Mouse (Mus musculus) CH12.LX (cell line): ENCODE results near the gene Atp5b. TPM values are rescaled to one million over a fixed set of nuclear protein-coding genes. Genes with fewer than 3 reads are reported as not detected.

ENCODE experiments used
- DNase-seq: peaks from one replicate; pipeline ENCODE4 v3.0.0-alpha.2; 2013; ENCODE audit errors: extremely low read depth
- H3K27ac ChIP-seq: 2 replicates; pipeline ENCODE4 v1.5.1; 2012; ENCODE audit warnings: low read depth, mild to moderate bottlenecking, control low read depth, moderate library complexity; ENCODE audit not compliant: insufficient read depth
- H3K27me3 ChIP-seq: replicated peaks from 2 replicates; pipeline ENCODE3; 2012; ENCODE audit warnings: inconsistent platforms
- H3K36me3 ChIP-seq, 2 experiments: replicated peaks in 1 of 2; 2 replicates each; pipeline versions ENCODE3 to v1.6.1; 2012; ENCODE audit warnings: inconsistent platforms in 1 of 2, low read length in 1 of 2, mild to moderate bottlenecking in 1 of 2, mixed read lengths in 1 of 2, moderate library complexity in 1 of 2; ENCODE audit not compliant: control insufficient read depth in 1 of 2, insufficient read depth in 1 of 2
- H3K4me1 ChIP-seq, 2 experiments: 2 replicates each; pipeline ENCODE4 v1.6.1; 2012; ENCODE audit warnings: inconsistent platforms in 1 of 2, moderate library complexity in 1 of 2; ENCODE audit not compliant: insufficient read depth in 2 of 2, control insufficient read depth in 1 of 2
- H3K4me2 ChIP-seq: 2 replicates; pipeline ENCODE4 v1.6.1; 2012; ENCODE audit warnings: low read depth, mild to moderate bottlenecking, control low read depth; ENCODE audit not compliant: poor library complexity, insufficient read depth, severe bottlenecking
- H3K4me3 ChIP-seq, 3 experiments: fragments of 150-350 bp in 1 of 3; sonication (generic) in 1 of 3; replicated peaks in 1 of 3; 2 replicates each; pipeline versions ENCODE3 to v1.5.1; 2011 to 2012; ENCODE audit warnings: low read depth in 2 of 3, low read length in 2 of 3, mild to moderate bottlenecking in 2 of 3, moderate library complexity in 2 of 3, control low read depth in 1 of 3, improper control_type of control experiment in 1 of 3, inconsistent platforms in 1 of 3, mixed read lengths in 1 of 3; ENCODE audit not compliant: poor library complexity in 1 of 3
- H3K79me2 ChIP-seq: replicated peaks from 2 replicates; pipeline ENCODE4 v1.6.1; 2012; ENCODE audit warnings: mild to moderate bottlenecking, moderate library complexity; ENCODE audit not compliant: control insufficient read depth, poor library complexity, insufficient read depth, severe bottlenecking; ENCODE audit errors: extremely low read depth
- H3K9ac ChIP-seq: 2 replicates; pipeline ENCODE4 v1.6.1; 2012; ENCODE audit warnings: low read depth, mild to moderate bottlenecking, control low read depth, moderate library complexity; ENCODE audit not compliant: insufficient read depth
- H3K9me3 ChIP-seq: replicated peaks from 2 replicates; pipeline ENCODE3; 2012; ENCODE audit warnings: low read length, inconsistent platforms, mixed read lengths
- BHLHE40 ChIP-seq: IDR thresholded peaks from 2 replicates; pipeline ENCODE4 v1.6.1; 2011; ENCODE audit warnings: mild to moderate bottlenecking, low read depth, low read length, improper control_type of control experiment
- CHD1 ChIP-seq: IDR thresholded peaks from 2 replicates; pipeline ENCODE4 v1.6.1; 2012; ENCODE audit warnings: low read depth, low read length, improper control_type of control experiment, inconsistent platforms
- CHD2 ChIP-seq: IDR thresholded peaks from 2 replicates; pipeline ENCODE4 v1.6.1; 2011; ENCODE audit warnings: low read length, improper control_type of control experiment
- CTCF ChIP-seq, 2 experiments: IDR thresholded peaks in 1 of 2; conservative IDR thresholded peaks in 1 of 2; 2 replicates each; pipeline ENCODE4 v1.5.1; 2011 to 2012; ENCODE audit warnings: low read depth in 2 of 2, low read length in 2 of 2, improper control_type of control experiment in 1 of 2, inconsistent platforms in 1 of 2, mild to moderate bottlenecking in 1 of 2, moderate library complexity in 1 of 2
- E2F4 ChIP-seq: IDR thresholded peaks from 2 replicates; pipeline ENCODE4 v1.6.1; 2011; ENCODE audit warnings: low read depth, low read length, improper control_type of control experiment; ENCODE audit not compliant: insufficient replicate concordance
- ETS1 ChIP-seq: conservative IDR thresholded peaks from 2 replicates; pipeline ENCODE4 v1.6.1; 2012; ENCODE audit warnings: low read depth, mild to moderate bottlenecking, inconsistent platforms, low read length, improper control_type of control experiment, moderate library complexity
- GABPA ChIP-seq: IDR thresholded peaks from 2 replicates; pipeline ENCODE4 v1.6.1; 2012; ENCODE audit warnings: low read depth, low read length, improper control_type of control experiment, inconsistent platforms; ENCODE audit not compliant: insufficient replicate concordance
- IRF4 ChIP-seq: IDR thresholded peaks from 2 replicates; pipeline ENCODE4 v1.6.1; 2014; ENCODE audit warnings: low read depth, mild to moderate bottlenecking, inconsistent platforms, low read length, improper control_type of control experiment
- JUND ChIP-seq: conservative IDR thresholded peaks from 2 replicates; pipeline ENCODE4 v1.6.1; 2011; ENCODE audit warnings: low read depth, low read length, improper control_type of control experiment
- KAT2A ChIP-seq: IDR thresholded peaks from 2 replicates; pipeline ENCODE4 v1.6.1; 2012; ENCODE audit warnings: low read length, improper control_type of control experiment, inconsistent platforms; ENCODE audit not compliant: insufficient replicate concordance
- MAFK ChIP-seq: IDR thresholded peaks from 2 replicates; pipeline ENCODE4 v1.6.1; 2011; ENCODE audit warnings: low read length, improper control_type of control experiment; ENCODE audit not compliant: insufficient replicate concordance
- MEF2A ChIP-seq: IDR thresholded peaks from 2 replicates; pipeline ENCODE4 v1.6.1; 2014; ENCODE audit warnings: low read depth, mild to moderate bottlenecking, inconsistent platforms, low read length, improper control_type of control experiment, borderline replicate concordance
- MXI1 ChIP-seq: IDR thresholded peaks from 2 replicates; pipeline ENCODE4 v1.6.1; 2011; ENCODE audit warnings: mild to moderate bottlenecking, low read depth, low read length, improper control_type of control experiment
- NRF1 ChIP-seq: IDR thresholded peaks from 2 replicates; pipeline ENCODE4 v1.6.1; 2014; ENCODE audit warnings: low read depth, mild to moderate bottlenecking, inconsistent platforms, low read length, improper control_type of control experiment, moderate library complexity
- PAX5 ChIP-seq: IDR thresholded peaks from 2 replicates; pipeline ENCODE4 v1.6.1; 2012; ENCODE audit warnings: low read length, inconsistent platforms, mixed read lengths
- POLR2A ChIP-seq: IDR thresholded peaks from 2 replicates; pipeline ENCODE4 v1.6.1; 2011; ENCODE audit warnings: low read depth, mild to moderate bottlenecking, improper control_type of control experiment, low read length
- POLR2AphosphoS2 ChIP-seq: IDR thresholded peaks from 2 replicates; pipeline ENCODE4 v1.6.1; 2011; ENCODE audit warnings: low read depth, low read length, improper control_type of control experiment
- RCOR1 ChIP-seq: conservative IDR thresholded peaks from 2 replicates; pipeline ENCODE4 v1.6.1; 2012; ENCODE audit warnings: low read depth, mild to moderate bottlenecking, inconsistent platforms, low read length, improper control_type of control experiment
- SIN3A ChIP-seq: IDR thresholded peaks from 2 replicates; pipeline ENCODE4 v1.6.1; 2012; ENCODE audit warnings: low read length, improper control_type of control experiment, inconsistent platforms
- SMC3 ChIP-seq: IDR thresholded peaks from 2 replicates; pipeline ENCODE4 v1.6.1; 2011; ENCODE audit warnings: low read depth, low read length, improper control_type of control experiment
- TBP ChIP-seq: conservative IDR thresholded peaks from 2 replicates; pipeline ENCODE4 v1.6.1; 2011; ENCODE audit warnings: low read depth, low read length, improper control_type of control experiment
- TCF12 ChIP-seq: IDR thresholded peaks from 2 replicates; pipeline ENCODE4 v1.6.1; 2014; ENCODE audit warnings: low read depth, mild to moderate bottlenecking, inconsistent platforms, low read length, improper control_type of control experiment
- ZC3H11A ChIP-seq: IDR thresholded peaks from 2 replicates; pipeline ENCODE4 v1.6.1; 2012; ENCODE audit warnings: low read depth, mild to moderate bottlenecking, inconsistent platforms, low read length, improper control_type of control experiment
- ZNF384 ChIP-seq: IDR thresholded peaks from 2 replicates; pipeline ENCODE4 v1.6.1; 2012; ENCODE audit warnings: low read depth, low read length, improper control_type of control experiment, inconsistent platforms
- dilution Hi-C: fragments of 300-500 bp; cut with MboI; formaldehyde crosslinking; loops from 2 replicates; pipeline ENCODE4 v1.14.3; 2020; ENCODE audit warnings: low sequenced_read_pairs; ENCODE audit not compliant: extremely low pct_unique_long_range_greater_than_20kb, extremely low pct_ligation_motif_present
- in situ Hi-C: fragments of 300-500 bp; cut with MboI; formaldehyde crosslinking; loops from 3 replicates; pipeline ENCODE4 v1.14.3; 2019; ENCODE audit warnings: low sequenced_read_pairs, low pct_ligation_motif_present, low pct_unique_long_range_greater_than_20kb, mixed read lengths
- polyA plus RNA-seq: library from polyadenylated mRNA; unstranded; fragments of >175 nt; gene quantifications from 2 replicates; pipeline ENCODE4 v1.2.1, GENCODE M21; 2012; ENCODE audit warnings: low read depth; ENCODE audit not compliant: insufficient read length
- total RNA-seq, 2 experiments: library from RNA; depleted of rRNA; stranded (reverse); fragments of 300-350 nt in 1 of 2; fragments of >200 nt in 1 of 2; gene quantifications; 2 replicates each; pipeline ENCODE4 v1.2.3; 2012 to 2014

Atp5b gene
- total and polyA plus RNA-seq, 3 experiments: 1,607 to 1,775 (median 1,695) TPM

DNA sequence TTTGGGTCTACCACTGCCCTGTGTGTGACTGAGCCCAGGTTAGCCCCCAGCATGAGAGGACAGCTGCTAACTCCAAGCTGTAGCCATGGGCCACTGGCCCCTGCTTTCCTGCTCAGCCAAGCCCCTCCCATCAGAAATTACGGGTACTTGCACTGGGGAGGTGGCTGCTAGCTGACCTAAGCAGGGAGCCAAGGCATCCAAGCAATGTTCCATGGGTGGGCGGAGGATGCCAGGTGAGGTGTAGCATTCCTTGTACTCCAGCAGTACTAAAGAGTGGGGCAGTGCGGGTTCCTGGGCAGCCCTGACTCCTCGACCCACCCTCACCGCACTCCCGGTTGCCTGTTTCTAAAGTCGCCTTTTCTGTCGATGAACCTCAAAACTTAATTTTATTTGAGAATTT, 45.1 kb downstream of the Atp5b start:
- in situ Hi-C loops: no loop called here
- no peak overlapping the region for H3K9ac ChIP-seq
- H3K4me3 ChIP-seq: no peak overlapping the region
- H3K4me1 ChIP-seq: peaks cover 0 to 19% of the 10 kb centered on the region in 2 experiments; a peak in 2 of 4 replicates
- DNase-seq: no peak
- dilution Hi-C loops: no loop called here
- no peak overlapping the region for H3K4me2 ChIP-seq
- no peaks in the 10 kb centered on the region for H3K79me2 ChIP-seq
- H3K27me3 ChIP-seq: no peaks in the 10 kb centered on the region
- peaks cover 67 to 92% of the 10 kb centered on the region in 2 experiments for H3K36me3 ChIP-seq
- no peak for TF ChIP-seq POLR2AphosphoS2
- TF ChIP-seq TBP: no peak
- TF ChIP-seq, all 38 proteins: peak for 0
- H3K27ac ChIP-seq: no peak overlapping the region
- no peaks in the 10 kb centered on the region for H3K9me3 ChIP-seq

DNA sequence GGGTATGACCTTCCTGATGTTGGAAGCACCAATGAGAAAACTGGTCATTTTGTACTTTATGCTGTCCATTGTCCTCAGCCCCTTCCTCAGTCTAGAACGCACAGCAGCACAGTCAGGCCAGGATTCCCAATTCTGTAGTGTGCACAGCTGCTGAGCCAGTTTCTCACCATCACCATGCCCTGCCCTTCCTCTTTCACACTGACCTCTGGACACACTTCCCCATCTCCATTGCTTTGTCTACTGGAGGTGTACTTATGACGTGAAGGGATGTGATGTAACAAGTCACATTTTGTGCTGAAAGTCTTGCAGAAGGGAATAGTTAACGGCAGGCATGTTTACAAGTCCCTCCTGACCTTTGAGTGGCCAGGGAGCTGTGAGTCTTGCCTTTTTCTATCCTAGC, 48.2 kb downstream of the Atp5b start:
- Histone ChIP-seq H3K36me3 (peaks cover 42 to 87% of the 10 kb centered on the region in 2 experiments), H3K4me1 (peaks cover 0 to 19% of the 10 kb centered on the region in 2 experiments; a peak in 2 of 4 replicates), H3K4me3 (no peak overlapping the region), H3K27ac (no peak overlapping the region), H3K9ac (no peak overlapping the region), H3K27me3 (no peaks in the 10 kb centered on the region), H3K79me2 (no peaks in the 10 kb centered on the region), H3K4me2 (no peak overlapping the region), H3K9me3 (no peaks in the 10 kb centered on the region)
- DNase-seq: no peak
- dilution Hi-C loops: no loop called here
- TF ChIP-seq CHD1: no peak
- TF ChIP-seq RCOR1: no peak
- no peak for TF ChIP-seq MEF2A
- no peak for TF ChIP-seq CTCF (conservative IDR thresholded peaks at IDR 0.05 in 1 of 2, IDR thresholded peaks at IDR 0.05 in 1 of 2; ENCODE audit: low read depth in 2 of 2, low read length in 2 of 2)
- no peak for TF ChIP-seq IRF4
- TF ChIP-seq SMC3: no peak
- no peak for TF ChIP-seq TCF12
- no peak for TF ChIP-seq ZNF384
- in situ Hi-C loops: no loop called here

DNA sequence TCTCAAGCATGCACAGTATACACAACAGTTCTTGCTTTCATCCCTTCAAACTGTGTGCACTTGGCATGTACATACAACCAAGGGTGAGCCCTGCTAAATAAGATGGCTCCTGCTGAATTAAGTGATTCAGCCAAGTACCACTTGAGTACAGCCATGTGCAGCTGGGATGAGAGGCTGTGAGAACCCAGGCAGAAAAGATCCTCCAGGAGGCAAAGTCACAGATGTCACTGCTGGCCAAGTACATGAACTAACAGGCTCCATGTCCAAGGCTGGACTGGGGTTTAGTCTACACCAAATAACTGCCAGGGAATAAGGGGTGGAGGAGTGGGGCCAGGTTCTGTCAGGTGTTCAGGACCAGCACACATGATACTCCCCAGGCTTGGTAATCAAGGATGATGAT, 48.7 kb downstream of the Atp5b start:
- TF ChIP-seq BHLHE40 (no peak), E2F4 (no peak), SMC3 (no peak), ZC3H11A (no peak), JUND (no peak), NRF1 (no peak), CHD2 (no peak), PAX5 (no peak), POLR2A (no peak), MXI1 (no peak), POLR2AphosphoS2 (no peak), CTCF (conservative IDR thresholded peaks at IDR 0.05 in 1 of 2, IDR thresholded peaks at IDR 0.05 in 1 of 2; ENCODE audit: low read depth in 2 of 2, low read length in 2 of 2) (no peak), MAFK (no peak), SIN3A (no peak), TCF12 (no peak), KAT2A (no peak), GABPA (no peak), ETS1 (no peak)
- in situ Hi-C loops: no loop called here
- no peak overlapping the region for H3K27ac ChIP-seq
- peaks cover 37 to 82% of the 10 kb centered on the region in 2 experiments for H3K36me3 ChIP-seq
- H3K27me3 ChIP-seq: no peaks in the 10 kb centered on the region
- no peak overlapping the region for H3K4me2 ChIP-seq
- dilution Hi-C loops: no loop called here
- H3K4me3 ChIP-seq: no peak overlapping the region
- no peak overlapping the region for H3K9ac ChIP-seq
- H3K9me3 ChIP-seq: no peaks in the 10 kb centered on the region
- DNase-seq: no peak
- H3K4me1 ChIP-seq: peaks cover 0 to 19% of the 10 kb centered on the region in 2 experiments; a peak in 2 of 4 replicates
- no peaks in the 10 kb centered on the region for H3K79me2 ChIP-seq
